Mouse (Mus musculus) midbrain, embryonic 11.5 days (tissue): ENCODE results near the gene Lingo3. TPM values are rescaled to one million over a fixed set of nuclear protein-coding genes. Genes with fewer than 3 reads are reported as not detected.
A peak's percentile ranks its signal among the peaks of the same experiment; 100 is the strongest.

Source experiments
- ATAC-seq: fragments of 200-750 bp; cut with Nextera tagmentation; 2 replicates; pipeline ENCODE4 v1.8.0; 2017; ENCODE audit warnings: moderate TSS enrichment, moderate library complexity; ENCODE audit not compliant: low FRiP score
- DNase-seq: peaks from one replicate; pipeline ENCODE4 v3.0.0; 2015; ENCODE audit warnings: low spot score; ENCODE audit errors: missing footprints
- H3K27ac ChIP-seq: fragments of 300-500 bp; sonication (generic); 2 replicates; pipeline ENCODE4 v1.5.1; 2014; ENCODE audit warnings: low read depth, low read length
- H3K27me3 ChIP-seq: fragments of 300-500 bp; sonication (generic); 2 replicates; pipeline ENCODE4 v1.6.1; 2014; ENCODE audit warnings: mild to moderate bottlenecking, low read length, moderate library complexity, mixed read lengths; ENCODE audit not compliant: control insufficient read depth, insufficient read depth
- H3K36me3 ChIP-seq: fragments of 300-500 bp; sonication (generic); 2 replicates; pipeline ENCODE4 v1.6.1; 2014; ENCODE audit warnings: mild to moderate bottlenecking, low read length, moderate library complexity, mixed read lengths; ENCODE audit not compliant: control insufficient read depth, insufficient read depth
- H3K4me1 ChIP-seq: fragments of 300-500 bp; sonication (generic); 2 replicates; pipeline ENCODE4 v1.6.1; 2014; ENCODE audit warnings: low read length; ENCODE audit not compliant: control insufficient read depth, insufficient read depth
- H3K4me2 ChIP-seq: fragments of 300-500 bp; sonication (generic); 2 replicates; pipeline ENCODE4 v1.6.1; 2014; ENCODE audit warnings: mild to moderate bottlenecking, moderate library complexity
- H3K4me3 ChIP-seq: fragments of 300-500 bp; sonication (generic); 2 replicates; pipeline ENCODE4 v1.5.1; 2014; ENCODE audit warnings: low read depth, low read length
- H3K9ac ChIP-seq: fragments of 300-500 bp; sonication (generic); 2 replicates; pipeline ENCODE4 v1.6.1; 2014; ENCODE audit warnings: low read length
- H3K9me3 ChIP-seq: fragments of 300-500 bp; sonication (generic); 2 replicates; pipeline ENCODE4 v1.6.1; 2016; ENCODE audit warnings: low read length; ENCODE audit not compliant: control insufficient read depth
- WGBS: fragments of 180-500 bp; shearing (Covaris S2); extraction: QIAGEN DNeasy Blood & Tissue Kit; methylation state at CpG from one replicate; pipeline ENCODE4 v1.1.7; 2014; 5-methylcytosine and 5-hydroxymethylcytosine counted together
- polyA plus RNA-seq: library from polyadenylated mRNA; unstranded; fragments of >200 nt; fragmentation: Nextera tagmentation; extraction: Ambion mirVana; gene quantifications from 2 replicates; pipeline ENCODE4 v1.2.1, GENCODE M21; 2014

The Lingo3 gene
- polyA plus RNA-seq, 1 experiment from 2014 or later, result 0.55 TPM

- no peaks in the 10 kb centered on the region for H3K9me3 ChIP-seq
- H3K4me2 ChIP-seq, result peak within 1 kb of the TSS; percentile 97
- peak within 1 kb of the TSS; percentile 86 for H3K9ac ChIP-seq
- peak within 1 kb of the TSS; percentile 91 for H3K4me3 ChIP-seq
- H3K27ac ChIP-seq, result peak within 1 kb of the TSS; percentile 8; the same call in 1 of the 2 replicates
- DNase-seq (peak; percentile 100), ATAC-seq (peak; percentile 81)
- H3K4me1 ChIP-seq, result peaks cover 19% of the 10 kb centered on the region
- WGBS, result under 1% methylated on average over 81 of the region's 81 CpGs
- H3K36me3 ChIP-seq, result peaks cover 7% of the 10 kb centered on the region
- no peaks in the 10 kb centered on the region for H3K27me3 ChIP-seq
These were observed 11.3 kb upstream of the Lingo3 start, which contains the start of the genes Lsm7 and Sppl2b for GRCm38 (mm10) chr10:80854913-80855748. Lsm7 (minus strand) TSS chr10:80855209. Sppl2b (plus strand) TSS chr10:80855275.

GRCm38 (mm10) chr10:80848571-80848970 is 4.7 kb upstream of the Lingo3 start:
- H3K4me3 ChIP-seq, result no peak overlapping the region
- H3K36me3 ChIP-seq, result peaks cover 7% of the 10 kb centered on the region
- 12% methylated on average over 10 of the region's 10 CpGs for WGBS
- DNase-seq (no peak), ATAC-seq (no peak; the same call in 1 of the 2 replicates)
- H3K9ac ChIP-seq, result no peak overlapping the region
- peaks cover 5% of the 10 kb centered on the region for H3K4me1 ChIP-seq
- peaks cover 20% of the 10 kb centered on the region for H3K27me3 ChIP-seq
- no peak overlapping the region for H3K27ac ChIP-seq
- no peaks in the 10 kb centered on the region for H3K9me3 ChIP-seq
- H3K4me2 ChIP-seq, result no peak overlapping the region

- H3K9ac ChIP-seq, result no peak overlapping the region
- no peak overlapping the region for H3K27ac ChIP-seq
- H3K4me1 ChIP-seq, result peaks cover 8% of the 10 kb centered on the region
- WGBS, result 82% methylated on average over 12 of the region's 12 CpGs
- H3K36me3 ChIP-seq, result no peaks in the 10 kb centered on the region
- DNase-seq (peak; percentile 75), ATAC-seq (no peak)
- no peak overlapping the region for H3K4me3 ChIP-seq
- no peak overlapping the region for H3K4me2 ChIP-seq
- H3K9me3 ChIP-seq, result no peaks in the 10 kb centered on the region
- H3K27me3 ChIP-seq, result peaks cover 33% of the 10 kb centered on the region
These were observed 1.9 kb upstream of the Lingo3 start for GRCm38 (mm10) chr10:80845732-80846131.

- 63% methylated on average over 8 of the region's 8 CpGs for WGBS
- H3K27me3 ChIP-seq, result peaks cover 33% of the 10 kb centered on the region
- no peak overlapping the region for H3K4me2 ChIP-seq
- peak; percentile 75 for DNase-seq
- no peak overlapping the region for H3K27ac ChIP-seq
- no peaks in the 10 kb centered on the region for H3K9me3 ChIP-seq
- no peak overlapping the region for H3K9ac ChIP-seq
- no peak overlapping the region for H3K4me3 ChIP-seq
- ATAC-seq, result no peak
- H3K4me1 ChIP-seq, result peaks cover 8% of the 10 kb centered on the region
- no peaks in the 10 kb centered on the region for H3K36me3 ChIP-seq
These were observed 1.3 kb upstream of the Lingo3 start for GRCm38 (mm10) chr10:80845055-80845693.

GRCm38 (mm10) chr10:80843087-80843930 is 530 bp downstream of the Lingo3 start:
- H3K27me3 ChIP-seq, result peaks cover 33% of the 10 kb centered on the region
- H3K9me3 ChIP-seq, result no peaks in the 10 kb centered on the region
- H3K9ac ChIP-seq, result peak overlapping the region; percentile 54
- H3K4me1 ChIP-seq, result peaks cover 8% of the 10 kb centered on the region
- peak; percentile 80 for DNase-seq
- peak overlapping the region; percentile 35 for H3K4me3 ChIP-seq
- no peak; the same call in 1 of the 2 replicates for ATAC-seq
- H3K4me2 ChIP-seq, result peak overlapping the region; percentile 62
- H3K36me3 ChIP-seq, result no peaks in the 10 kb centered on the region
- H3K27ac ChIP-seq, result no peak overlapping the region
- 7% methylated on average over 32 of the region's 32 CpGs for WGBS

- H3K27ac ChIP-seq, result no peak overlapping the region
- H3K4me3 ChIP-seq, result no peak overlapping the region
- H3K4me2 ChIP-seq, result no peak overlapping the region
- no peak overlapping the region for H3K9ac ChIP-seq
- H3K4me1 ChIP-seq, result peaks cover 8% of the 10 kb centered on the region
- ATAC-seq (no peak), DNase-seq (peak; percentile 77)
- peaks cover 33% of the 10 kb centered on the region for H3K27me3 ChIP-seq
- WGBS, result 81% methylated on average over 15 of the region's 15 CpGs
- no peaks in the 10 kb centered on the region for H3K9me3 ChIP-seq
- no peaks in the 10 kb centered on the region for H3K36me3 ChIP-seq
These were observed 1.5 kb downstream of the Lingo3 start for GRCm38 (mm10) chr10:80842334-80842733.

- WGBS, result 78% methylated on average over 2 of the region's 2 CpGs
- Histone ChIP-seq H3K9ac (no peak overlapping the region), H3K4me2 (no peak overlapping the region), H3K27ac (no peak overlapping the region), H3K9me3 (no peaks in the 10 kb centered on the region), H3K4me1 (peaks cover 8% of the 10 kb centered on the region), H3K4me3 (no peak overlapping the region), H3K36me3 (no peaks in the 10 kb centered on the region), H3K27me3 (peaks cover 33% of the 10 kb centered on the region)
- DNase-seq, result no peak
- ATAC-seq, result no peak
These were observed 2.2 kb downstream of the Lingo3 start for GRCm38 (mm10) chr10:80841685-80842084.

- H3K4me1 ChIP-seq, result peaks cover 8% of the 10 kb centered on the region
These were observed 4.0 kb downstream of the Lingo3 start for GRCm38 (mm10) chr10:80839848-80840247.

More at GRCm38 (mm10) chr10:80839848-80840247, 4.0 kb downstream of the Lingo3 start:
- H3K27me3 ChIP-seq, result peaks cover 41% of the 10 kb centered on the region
- H3K27ac ChIP-seq, result no peak overlapping the region
- WGBS, result 61% methylated on average over 6 of the region's 6 CpGs
- H3K9ac ChIP-seq, result no peak overlapping the region
- no peak overlapping the region for H3K4me3 ChIP-seq
- no peaks in the 10 kb centered on the region for H3K9me3 ChIP-seq
- no peak for ATAC-seq
- no peak overlapping the region for H3K4me2 ChIP-seq
- no peaks in the 10 kb centered on the region for H3K36me3 ChIP-seq
- peak; percentile 64 for DNase-seq
